Comparison of ENCODE assay signal across 8 mouse cellular contexts in genomic region chrX:142680391-142681055, GRCm38 (mm10). TPM values are rescaled to one million over a fixed set of nuclear protein-coding genes. Genes with fewer than 3 reads are reported as not detected.
A peak's percentile ranks its signal among the peaks of the same experiment; 100 is the strongest.
DNase-seq lines count a peak whose midpoint lies in the region; ATAC-seq and TF ChIP-seq lines count a peak whose summit lies in the region.

No protein-coding gene starts in this region.

- peak overlapping the region; percentile 89 for H3K27ac ChIP-seq in forebrain, embryonic 12.5 days
- H3K27ac ChIP-seq in liver, embryonic 15.5 days (replicated peaks), result peak overlapping the region; percentile 84
- H3K27ac ChIP-seq in olfactory bulb, adult 2 months (ENCODE audit: insufficient read depth, low read depth, low read length), result no peak overlapping the region; the same call in 1 of the 2 replicates

- peak overlapping the region; percentile 71 for H3K9ac ChIP-seq in forebrain, embryonic 12.5 days
- peak overlapping the region; percentile 64 for H3K9ac ChIP-seq in liver, embryonic 15.5 days

- H3K9me3 ChIP-seq in forebrain, embryonic 12.5 days, result no peaks in the 10 kb centered on the region
- no peaks in the 10 kb centered on the region for H3K9me3 ChIP-seq in liver, embryonic 15.5 days (replicated peaks)

- DNase-seq in spleen, postnatal 10 days (ENCODE audit: low spot score in 2 of 2), result peak; percentile 14 to 32
- no peak for DNase-seq in spleen, adult 12 weeks (ENCODE audit: low spot score)
- DNase-seq in brain, embryonic 14.5 days (ENCODE audit: low read depth), result peak; percentile 35
- DNase-seq in hindlimb bud, embryonic 11.5 days (ENCODE audit: extremely low spot score, low read depth, low spot score), result peak; percentile 37

- H3K27me3 ChIP-seq in forebrain, embryonic 12.5 days, result peaks cover 47% of the 10 kb centered on the region
- no peaks in the 10 kb centered on the region for H3K27me3 ChIP-seq in liver, embryonic 15.5 days

- ATAC-seq in forebrain, embryonic 12.5 days (ENCODE audit: low FRiP score), result no peak; the same call in 1 of the 2 replicates
- ATAC-seq in liver, embryonic 15.5 days (ENCODE audit: insufficient read depth), result no peak; the same call in 1 of the 2 replicates
- no peak; the same call in 1 of the 2 replicates for ATAC-seq in granulocyte monocyte progenitor cell, adult 5-6 weeks (replicated peaks; ENCODE audit: poor library complexity, severe bottlenecking)

- WGBS in forebrain, embryonic 12.5 days, result 18% methylated on average over 18 of the region's 19 CpGs
- 11% methylated on average over 19 of the region's 19 CpGs for WGBS in liver, embryonic 15.5 days (ENCODE audit: insufficient replicate concordance)
- WGBS in olfactory bulb, adult 2 months, result 20% methylated on average over 19 of the region's 19 CpGs

- H3K4me2 ChIP-seq in forebrain, embryonic 12.5 days, result peak overlapping the region; percentile 65
- peak overlapping the region; percentile 82 for H3K4me2 ChIP-seq in liver, embryonic 15.5 days

- peak overlapping the region; percentile 62 for H3K4me3 ChIP-seq in forebrain, embryonic 12.5 days (replicated peaks)
- peak overlapping the region; percentile 75 for H3K4me3 ChIP-seq in liver, embryonic 15.5 days (replicated peaks)
- H3K4me3 ChIP-seq in olfactory bulb, adult 2 months (ENCODE audit: insufficient read depth, low read depth, low read length), result peak overlapping the region; percentile 83

- no peak for TF ChIP-seq CTCF in brain, embryonic 14.5 days (IDR thresholded peaks at IDR 0.05; ENCODE audit: borderline replicate concordance, extremely low read depth, insufficient read depth, insufficient read length)
- TF ChIP-seq CTCF in olfactory bulb, adult 2 months (IDR thresholded peaks at IDR 0.05; ENCODE audit: insufficient read depth, low read depth, low read length), result no peak

- peaks cover 19% of the 10 kb centered on the region for H3K4me1 ChIP-seq in forebrain, embryonic 12.5 days
- H3K4me1 ChIP-seq in liver, embryonic 15.5 days (replicated peaks), result peaks cover 65% of the 10 kb centered on the region
- peaks cover 11% of the 10 kb centered on the region for H3K4me1 ChIP-seq in olfactory bulb, adult 2 months (ENCODE audit: control insufficient read depth, insufficient read depth, low read length)

- no peaks in the 10 kb centered on the region for H3K36me3 ChIP-seq in forebrain, embryonic 12.5 days (replicated peaks)
- H3K36me3 ChIP-seq in liver, embryonic 15.5 days (replicated peaks), result no peaks in the 10 kb centered on the region

- TF ChIP-seq POLR2A in brain, embryonic 14.5 days (IDR thresholded peaks at IDR 0.05; ENCODE audit: borderline replicate concordance, extremely low read depth, insufficient read depth, insufficient read length, poor library complexity, severe bottlenecking), result no peak
- no peak for TF ChIP-seq POLR2A in olfactory bulb, adult 2 months (IDR thresholded peaks at IDR 0.05; ENCODE audit: insufficient read depth, low read depth, low read length)

RNA-seq across cellular contexts. Expression of gene Tmem164, which starts 0.7 kb away (rescaled TPM):
- 21.6 and 27.7 TPM in 2 replicates for polyA plus RNA-seq in brain, embryonic 14.5 days (2012; rRNA removed)
- 48.3 and 51.0 TPM in 2 replicates for polyA plus RNA-seq in forebrain, embryonic 12.5 days (2016; fragmentation: Nextera tagmentation; extraction: Ambion mirVana)
- polyA plus RNA-seq in liver, embryonic 15.5 days (2015; fragmentation: Nextera tagmentation; extraction: Ambion mirVana), result 20.8 and 22.6 TPM in 2 replicates
- polyA plus RNA-seq in olfactory bulb, adult 2 months (2012; ENCODE audit: insufficient read depth, insufficient read length, low replicate concordance, missing spikeins), result not detected in 2 replicates
- 38.0 and 44.1 TPM in 2 replicates for total RNA-seq in granulocyte monocyte progenitor cell, adult 5-6 weeks (2014; fragmentation: Nextera tagmentation)
- total RNA-seq in granulocyte monocyte progenitor cell, adult 5-6 weeks (2017), result 46.0 and 49.8 TPM in 2 replicates
